Mouse (Mus musculus) hindbrain, embryonic 13.5 days (tissue): ENCODE data around the gene Ctxn2. TPM values are rescaled to one million over a fixed set of nuclear protein-coding genes. Genes with fewer than 3 reads are reported as not detected.

ENCODE experiments used
- ATAC-seq: fragments of 200-750 bp; cut with Nextera tagmentation; 2 replicates; pipeline ENCODE4 v1.8.0; 2017; ENCODE audit warnings: moderate TSS enrichment; ENCODE audit not compliant: low FRiP score
- H3K27ac ChIP-seq: fragments of 300-500 bp; sonication (generic); 2 replicates; pipeline ENCODE4 v1.5.1; 2015; ENCODE audit warnings: inconsistent platforms, mild to moderate bottlenecking, moderate library complexity
- H3K27me3 ChIP-seq: fragments of 300-500 bp; sonication (generic); 2 replicates; pipeline ENCODE4 v1.6.1; 2015; ENCODE audit warnings: mild to moderate bottlenecking, inconsistent platforms
- H3K36me3 ChIP-seq: fragments of 300-500 bp; sonication (generic); 2 replicates; pipeline ENCODE4 v1.6.1; 2015; ENCODE audit warnings: mild to moderate bottlenecking, inconsistent platforms
- H3K4me1 ChIP-seq: fragments of 300-500 bp; sonication (generic); replicated peaks from 2 replicates; pipeline ENCODE4 v1.6.1; 2015; ENCODE audit warnings: inconsistent platforms
- H3K4me2 ChIP-seq: fragments of 300-500 bp; sonication (generic); 2 replicates; pipeline ENCODE4 v1.6.1; 2015; ENCODE audit warnings: inconsistent platforms, mild to moderate bottlenecking, moderate library complexity
- H3K4me3 ChIP-seq: fragments of 300-500 bp; sonication (generic); 2 replicates; pipeline ENCODE4 v1.5.1; 2015; ENCODE audit warnings: mild to moderate bottlenecking, inconsistent platforms
- H3K9ac ChIP-seq: fragments of 300-500 bp; sonication (generic); 2 replicates; pipeline ENCODE4 v1.6.1; 2015; ENCODE audit warnings: mild to moderate bottlenecking, inconsistent platforms
- H3K9me3 ChIP-seq: fragments of 300-500 bp; sonication (generic); 2 replicates; pipeline ENCODE4 v1.6.1; 2016; ENCODE audit warnings: inconsistent platforms
- WGBS: fragments of 180-500 bp; shearing (Covaris S2); methylation state at CpG from one replicate; pipeline ENCODE4 v1.1.7; 2015; 5-methylcytosine and 5-hydroxymethylcytosine counted together
- polyA plus RNA-seq: library from polyadenylated mRNA; unstranded; fragments of >200 nt; fragmentation: Nextera tagmentation; extraction: Ambion mirVana; gene quantifications from 2 replicates; pipeline ENCODE4 v1.2.1, GENCODE M21; 2015

Ctxn2 gene
- polyA plus RNA-seq, 1 experiment from 2014 or later = 5.4 TPM

- H3K9ac ChIP-seq = peak overlapping the region; percentile 60
- peak overlapping the region; percentile 49 for H3K4me3 ChIP-seq
- H3K9me3 ChIP-seq = no peaks in the 10 kb centered on the region
- WGBS = 31% methylated on average over 7 of the region's 7 CpGs
- peak overlapping the region; percentile 81 for H3K27ac ChIP-seq
- peak overlapping the region; percentile 74 for H3K4me2 ChIP-seq
- H3K27me3 ChIP-seq = no peaks in the 10 kb centered on the region
- no peak for ATAC-seq
- H3K36me3 ChIP-seq = no peaks in the 10 kb centered on the region
- H3K4me1 ChIP-seq = peaks cover 16% of the 10 kb centered on the region
These were observed 354 bp downstream of the Ctxn2 start for GRCm38 (mm10) chr2:125136846-125137245.

GRCm38 (mm10) chr2:125142336-125142735, 5.8 kb downstream of the Ctxn2 start:
- no peak overlapping the region for H3K4me2 ChIP-seq
- ATAC-seq = no peak
- no peaks in the 10 kb centered on the region; the same call in 1 of the 2 replicates for H3K4me1 ChIP-seq
- no peaks in the 10 kb centered on the region for H3K27me3 ChIP-seq
- no peaks in the 10 kb centered on the region for H3K9me3 ChIP-seq
- H3K27ac ChIP-seq = no peak overlapping the region
- H3K9ac ChIP-seq = no peak overlapping the region
- H3K36me3 ChIP-seq = no peaks in the 10 kb centered on the region
- no peak overlapping the region for H3K4me3 ChIP-seq

DNA sequence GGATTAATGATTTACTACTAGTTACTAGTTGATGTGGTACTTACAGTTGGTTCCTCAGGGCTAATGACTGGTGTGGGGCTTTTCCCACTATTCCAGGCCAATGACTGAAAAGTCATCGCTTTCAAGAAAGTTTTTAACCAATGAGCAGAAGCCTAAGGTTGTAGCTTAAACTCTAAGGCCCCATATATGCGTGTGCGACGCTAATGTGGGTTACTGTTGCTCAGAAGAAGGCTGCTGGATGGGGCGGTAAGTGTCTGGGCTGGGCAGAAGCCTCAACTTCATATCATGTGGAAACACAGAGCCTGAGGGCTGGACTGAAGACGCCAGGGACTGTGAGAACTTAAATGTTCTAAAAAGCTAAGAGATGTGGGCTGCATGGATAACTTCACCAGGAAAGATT, 15.9 kb downstream of the Ctxn2 start, which contains the start of gene Slc12a1:
Gene Slc12a1, plus strand, starts transcription at position 118 of the 400 bp plus-strand sequence.
- no peak for ATAC-seq
- H3K36me3 ChIP-seq = no peaks in the 10 kb centered on the region
- H3K27ac ChIP-seq = no peak within 1 kb of the TSS
- no peak within 1 kb of the TSS for H3K9ac ChIP-seq
- H3K27me3 ChIP-seq = no peaks in the 10 kb centered on the region
- WGBS = 91% methylated on average over 6 of the region's 6 CpGs
- H3K9me3 ChIP-seq = no peaks in the 10 kb centered on the region
- H3K4me1 ChIP-seq = peaks cover 19% of the 10 kb centered on the region; the same call in 1 of the 2 replicates
- H3K4me3 ChIP-seq = no peak within 1 kb of the TSS
- H3K4me2 ChIP-seq = no peak within 1 kb of the TSS

DNA sequence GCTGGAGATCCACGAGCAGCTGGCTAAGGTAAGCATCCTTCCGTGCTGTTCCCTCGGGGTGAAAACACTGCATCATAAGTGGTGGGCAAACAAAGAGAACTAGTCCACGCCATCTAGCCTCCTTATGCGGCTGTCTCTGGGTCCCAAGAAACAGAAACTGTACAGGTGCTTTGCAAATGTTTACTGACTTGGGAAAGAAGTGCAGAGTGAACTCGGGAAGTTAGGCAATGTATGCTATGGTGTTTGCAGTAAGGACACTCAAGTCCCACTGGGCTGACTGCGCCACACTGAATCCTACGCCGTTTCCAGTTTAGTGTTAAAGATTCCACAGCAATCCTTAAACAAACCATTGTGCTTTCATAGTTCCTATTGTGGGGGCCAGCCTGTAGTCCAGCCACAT, 17.8 kb downstream of the Ctxn2 start:
- H3K4me1 ChIP-seq = peaks cover 19% of the 10 kb centered on the region; the same call in 1 of the 2 replicates

DNA sequence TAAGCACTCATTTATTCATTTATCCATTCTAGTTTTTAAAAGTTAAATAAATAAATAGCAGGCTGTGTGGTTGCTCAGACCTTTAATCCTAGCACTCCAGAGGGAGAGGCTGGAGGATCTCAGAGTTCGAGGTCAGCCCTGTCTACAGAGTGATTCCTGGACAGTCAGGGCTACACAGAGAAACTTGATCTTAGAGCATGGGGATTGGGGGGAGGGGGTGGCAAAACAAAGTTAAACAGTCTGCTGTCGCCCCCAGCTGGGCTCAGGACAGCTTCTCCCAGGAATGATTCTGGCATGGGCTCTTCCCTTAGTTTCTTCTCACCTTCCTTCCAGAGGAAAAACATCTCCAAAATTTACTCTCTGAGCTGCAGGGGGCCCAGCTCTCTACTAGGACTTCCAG, 19.0 kb downstream of the Ctxn2 start:
- Histone ChIP-seq H3K27me3 (no peaks in the 10 kb centered on the region), H3K4me3 (no peak overlapping the region), H3K4me2 (no peak overlapping the region), H3K9me3 (no peaks in the 10 kb centered on the region), H3K27ac (no peak overlapping the region), H3K36me3 (no peaks in the 10 kb centered on the region), H3K4me1 (peaks cover 19% of the 10 kb centered on the region; the same call in 1 of the 2 replicates), H3K9ac (no peak overlapping the region)
- 29% methylated on average over 2 of the region's 2 CpGs for WGBS
- no peak for ATAC-seq

More for the DNA sequence above, 17.8 kb downstream of the Ctxn2 start:
- Histone ChIP-seq H3K27me3 (no peaks in the 10 kb centered on the region), H3K9ac (no peak overlapping the region), H3K4me2 (no peak overlapping the region), H3K4me3 (no peak overlapping the region), H3K27ac (no peak overlapping the region), H3K36me3 (no peaks in the 10 kb centered on the region), H3K9me3 (no peaks in the 10 kb centered on the region)
- ATAC-seq = no peak
- 74% methylated on average over 9 of the region's 9 CpGs for WGBS

DNA sequence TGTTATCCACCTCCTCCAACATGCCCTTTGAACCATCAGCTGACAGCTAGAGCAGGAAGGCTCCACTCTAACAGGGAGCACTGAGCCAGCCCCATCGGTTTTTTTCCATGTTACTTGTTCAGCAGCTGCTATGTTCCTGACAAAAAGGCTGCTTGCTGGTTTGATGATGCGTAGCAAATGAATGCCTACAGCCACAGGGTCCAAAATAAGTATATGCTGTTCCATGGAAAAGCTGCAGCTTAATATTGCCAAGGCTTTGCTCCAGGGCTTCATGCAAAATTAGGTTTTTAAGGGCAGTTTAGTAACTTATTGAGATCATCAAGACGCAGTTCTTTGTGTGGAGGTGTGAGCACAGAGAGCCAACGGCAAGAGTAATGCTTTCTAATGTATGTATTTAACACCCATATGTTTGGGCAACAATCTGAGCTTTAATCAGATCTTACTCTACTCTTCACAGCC, 25.5 kb downstream of the Ctxn2 start:
- Histone ChIP-seq H3K4me1 (peaks cover 10% of the 10 kb centered on the region; the same call in 1 of the 2 replicates), H3K4me2 (no peak overlapping the region), H3K9me3 (no peaks in the 10 kb centered on the region), H3K36me3 (no peaks in the 10 kb centered on the region), H3K27me3 (no peaks in the 10 kb centered on the region), H3K9ac (no peak overlapping the region), H3K4me3 (no peak overlapping the region), H3K27ac (0 out of 2 replicates have a peak overlapping the region, but pooled peaks have one; percentile 6)
- WGBS = 35% methylated on average over 4 of the region's 4 CpGs
- ATAC-seq = no peak

DNA sequence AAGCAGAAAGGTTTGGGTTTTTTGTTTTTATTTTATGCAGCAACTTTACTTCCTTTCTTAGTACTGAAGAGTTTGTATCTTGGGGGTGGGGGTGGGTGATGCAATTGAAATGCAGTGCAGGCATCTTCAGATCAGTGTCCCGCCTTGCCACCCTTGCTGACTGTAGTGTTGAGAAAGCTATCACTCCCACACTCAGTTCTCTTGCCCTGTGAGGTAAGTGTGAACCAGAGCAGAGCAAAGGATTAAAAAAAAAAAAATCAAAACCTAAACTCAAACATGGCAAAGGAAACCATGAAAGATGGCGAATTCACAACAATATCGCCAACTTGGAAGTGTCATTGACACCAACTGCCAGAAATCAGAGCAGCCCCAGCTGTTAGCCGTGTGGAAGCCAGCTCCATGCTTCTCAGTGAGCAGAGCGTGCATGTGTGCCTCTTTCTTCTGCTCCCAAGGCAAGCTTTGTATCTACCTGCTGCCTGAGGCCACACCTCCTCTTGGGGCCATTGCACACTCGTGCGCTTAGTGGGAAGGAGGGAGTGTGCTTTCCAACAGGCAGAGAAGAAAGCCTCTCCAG, 41.8 kb downstream of the Ctxn2 start:
- Histone ChIP-seq H3K36me3 (no peaks in the 10 kb centered on the region), H3K9me3 (no peaks in the 10 kb centered on the region), H3K4me3 (no peak overlapping the region), H3K4me1 (no peaks in the 10 kb centered on the region), H3K27me3 (no peaks in the 10 kb centered on the region), H3K9ac (no peak overlapping the region), H3K4me2 (no peak overlapping the region), H3K27ac (no peak overlapping the region)
- WGBS = 85% methylated on average over 7 of the region's 7 CpGs
- ATAC-seq = no peak

DNA sequence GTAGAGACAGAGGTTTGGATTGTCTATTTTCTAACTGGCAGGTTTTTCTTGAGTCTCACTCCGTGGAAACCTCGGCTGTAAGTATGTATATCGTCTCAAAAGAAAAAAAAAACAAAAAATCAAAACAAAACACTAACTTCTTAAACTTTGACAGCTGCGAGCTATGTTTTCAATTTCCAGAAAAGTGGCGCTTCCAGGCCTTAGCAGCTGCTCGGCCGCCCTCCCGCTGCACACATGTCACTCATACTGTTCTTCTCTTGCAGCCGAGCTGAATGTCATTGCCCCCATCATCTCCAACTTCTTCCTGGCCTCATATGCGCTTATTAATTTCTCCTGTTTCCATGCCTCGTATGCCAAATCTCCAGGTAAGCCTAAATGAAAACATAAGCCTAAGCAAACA, 51.4 kb downstream of the Ctxn2 start:
- H3K27me3 ChIP-seq = no peaks in the 10 kb centered on the region
- 0 out of 2 replicates have a peak, but pooled peaks cover 4% of the 10 kb centered on the region for H3K4me1 ChIP-seq
- H3K36me3 ChIP-seq = no peaks in the 10 kb centered on the region
- H3K4me2 ChIP-seq = no peak overlapping the region
- no peak overlapping the region for H3K27ac ChIP-seq
- ATAC-seq = no peak
- no peaks in the 10 kb centered on the region for H3K9me3 ChIP-seq
- WGBS = 73% methylated on average over 11 of the region's 11 CpGs
- H3K9ac ChIP-seq = no peak overlapping the region
- no peak overlapping the region for H3K4me3 ChIP-seq

DNA sequence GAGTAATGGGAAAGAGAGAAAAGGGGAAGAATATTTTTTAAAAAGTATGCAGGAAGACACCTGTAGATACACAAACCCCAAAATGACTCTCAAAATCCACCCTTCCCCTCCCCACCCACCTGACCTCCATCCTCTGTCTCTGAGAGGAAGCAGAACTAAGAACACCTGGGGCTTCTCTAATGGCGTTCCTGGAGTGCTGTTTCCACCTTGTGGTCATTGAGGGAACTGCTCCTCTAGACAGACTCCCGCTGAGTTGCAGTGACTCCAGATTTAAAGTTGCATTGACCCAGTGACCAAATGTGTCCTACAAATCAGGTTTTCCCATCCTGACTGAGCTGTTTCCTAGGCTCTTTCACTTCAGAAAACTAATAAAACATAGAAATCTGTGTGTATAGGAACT, 52.7 kb downstream of the Ctxn2 start:
- Histone ChIP-seq H3K27me3 (no peaks in the 10 kb centered on the region), H3K4me3 (no peak overlapping the region), H3K36me3 (no peaks in the 10 kb centered on the region), H3K9me3 (no peaks in the 10 kb centered on the region), H3K27ac (no peak overlapping the region), H3K4me2 (no peak overlapping the region), H3K9ac (no peak overlapping the region), H3K4me1 (0 out of 2 replicates have a peak, but pooled peaks cover 4% of the 10 kb centered on the region)
- 0 out of 2 replicates have a peak, but pooled peaks have one; percentile 49 for ATAC-seq
- WGBS = 0% methylated on average over 2 of the region's 2 CpGs

DNA sequence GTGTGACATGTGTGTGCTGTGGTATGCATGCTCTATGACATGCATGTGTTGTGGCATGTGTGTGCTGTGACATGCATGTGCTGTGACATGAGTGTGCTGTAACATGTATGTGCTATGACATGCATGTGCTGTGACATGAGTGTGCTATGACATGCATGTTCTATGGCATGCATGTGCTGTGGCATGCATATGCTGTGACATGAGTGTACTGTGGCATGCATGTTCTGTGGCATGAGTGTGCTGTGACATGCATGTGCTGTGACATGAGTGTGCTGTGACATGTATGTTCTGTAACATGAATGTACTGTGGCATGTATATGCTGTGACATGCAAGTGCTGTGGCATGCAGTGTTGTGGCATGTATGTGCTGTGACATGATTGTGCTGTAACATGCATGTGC, 56.4 kb downstream of the Ctxn2 start:
- H3K27ac ChIP-seq = no peak overlapping the region
- H3K27me3 ChIP-seq = no peaks in the 10 kb centered on the region
- H3K4me1 ChIP-seq = 0 out of 2 replicates have a peak, but pooled peaks cover 4% of the 10 kb centered on the region
- H3K9ac ChIP-seq = no peak overlapping the region
- H3K4me2 ChIP-seq = no peak overlapping the region
- no peak for ATAC-seq
- no peaks in the 10 kb centered on the region for H3K9me3 ChIP-seq
- H3K4me3 ChIP-seq = no peak overlapping the region
- no peaks in the 10 kb centered on the region for H3K36me3 ChIP-seq

DNA sequence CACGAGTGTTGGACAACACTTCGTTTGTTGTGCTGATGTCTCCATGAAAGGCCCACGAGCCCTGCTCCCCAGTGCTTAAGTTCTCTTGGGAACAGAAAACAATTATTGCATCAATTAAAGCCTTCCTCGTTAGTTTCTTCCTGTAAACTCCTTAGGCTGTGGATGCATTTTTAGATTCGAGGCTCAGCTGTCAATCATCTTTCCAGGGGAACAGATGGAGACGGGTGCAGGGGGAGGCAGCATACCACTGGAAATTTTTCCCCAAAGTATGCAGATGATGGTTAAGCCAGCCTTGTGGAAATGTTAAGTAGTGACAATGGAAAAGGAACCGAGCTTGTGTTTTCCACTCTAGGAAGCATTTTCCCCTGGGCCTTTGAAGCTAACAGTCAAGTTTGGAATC, 60.3 kb downstream of the Ctxn2 start:
- no peaks in the 10 kb centered on the region for H3K4me1 ChIP-seq
- H3K9ac ChIP-seq = no peak overlapping the region
- H3K36me3 ChIP-seq = no peaks in the 10 kb centered on the region
- no peak overlapping the region for H3K4me2 ChIP-seq
- H3K27me3 ChIP-seq = no peaks in the 10 kb centered on the region
- ATAC-seq = no peak
- H3K9me3 ChIP-seq = no peaks in the 10 kb centered on the region
- no peak overlapping the region for H3K4me3 ChIP-seq
- WGBS = 67% methylated on average over 7 of the region's 7 CpGs
- no peak overlapping the region for H3K27ac ChIP-seq
